Mouse (Mus musculus) testis, adult 10 weeks (tissue): Measurements from ENCODE around the gene Tpte. TPM values are rescaled to one million over a fixed set of nuclear protein-coding genes. Genes with fewer than 3 reads are reported as not detected.

Experiments
- polyA plus RNA-seq: library from polyadenylated mRNA; stranded (reverse); fragments of 350-450 nt; fragmentation: Illumina TruSeq; extraction: RNeasy Lipid Tissue Mini Kit (QIAGEN cat#74804); gene quantifications from one replicate; pipeline ENCODE4 v1.2.3, GENCODE M21; 2014; ENCODE audit warnings: low read depth, low replicate concordance

The Tpte gene
- 18.2 TPM for polyA plus RNA-seq

DNA sequence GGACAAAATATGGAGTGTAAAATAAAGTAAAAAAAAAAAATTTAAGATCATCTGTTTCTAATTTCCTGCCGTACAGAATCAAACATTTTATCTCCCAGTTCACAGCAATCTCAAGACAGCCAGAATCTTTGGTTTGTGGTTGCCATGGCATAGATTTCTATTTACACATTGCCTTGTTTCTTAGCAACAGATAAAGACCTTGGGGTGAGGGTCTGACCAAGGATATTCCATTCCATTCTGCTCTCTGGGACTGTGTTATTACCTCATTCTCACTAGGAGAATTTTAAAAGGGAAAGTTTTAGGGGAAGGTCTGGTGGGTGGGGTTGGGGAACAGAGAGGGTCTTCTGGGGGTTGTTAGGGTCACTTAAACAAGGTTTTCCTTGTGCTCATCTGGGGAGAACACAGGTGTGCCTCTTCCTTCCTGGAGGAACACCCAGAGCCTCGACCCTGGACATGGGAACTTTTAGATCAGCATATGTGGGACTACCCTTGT, at the start of gene Tpte:
TSS of gene Tpte (plus strand) at position 443 of the 493 bp plus-strand sequence.

DNA sequence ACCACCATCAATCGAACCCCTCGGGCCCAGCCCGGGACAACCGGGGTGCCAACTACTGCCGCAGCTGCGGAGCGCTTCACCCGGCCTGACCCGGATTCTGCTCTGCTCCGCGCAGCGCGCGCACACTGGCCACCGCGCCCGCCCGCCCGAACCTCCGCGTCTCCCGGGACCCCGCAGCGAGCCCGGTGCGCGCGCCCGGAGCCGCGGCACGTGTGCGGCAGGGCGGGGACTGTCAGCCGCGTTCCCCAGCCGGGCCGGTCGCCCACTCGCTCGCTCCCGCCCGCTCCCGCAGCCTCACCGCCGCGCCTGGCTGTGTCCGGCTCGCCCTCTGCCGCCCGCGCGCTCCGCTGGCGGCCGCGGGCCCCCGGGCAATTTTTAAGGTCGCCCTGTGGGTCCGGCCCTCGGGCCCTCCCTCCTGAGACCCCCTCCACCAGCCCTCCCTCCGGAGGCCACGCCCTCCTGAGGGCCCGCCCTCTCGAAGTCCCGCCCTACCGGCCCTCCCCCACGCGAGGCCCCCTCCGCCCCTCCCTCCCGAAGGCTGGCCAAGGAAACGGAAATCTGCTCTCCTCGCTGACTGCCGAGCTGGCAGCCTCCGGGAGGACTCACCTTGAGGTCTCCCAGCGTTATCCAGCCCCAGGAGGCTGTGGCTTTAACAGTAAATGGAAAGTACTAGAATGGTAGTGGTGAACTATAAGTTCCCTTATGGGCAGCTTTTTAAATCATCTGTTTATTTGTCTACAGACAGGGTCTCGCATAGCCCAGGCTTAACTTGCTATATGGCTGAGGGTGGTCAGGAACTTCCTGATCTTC, 115.1 kb downstream of the Tpte start, which contains the start of gene Slc25a15:
TSS of gene Slc25a15 (minus strand) at position 456 of the 810 bp plus-strand sequence.

DNA sequence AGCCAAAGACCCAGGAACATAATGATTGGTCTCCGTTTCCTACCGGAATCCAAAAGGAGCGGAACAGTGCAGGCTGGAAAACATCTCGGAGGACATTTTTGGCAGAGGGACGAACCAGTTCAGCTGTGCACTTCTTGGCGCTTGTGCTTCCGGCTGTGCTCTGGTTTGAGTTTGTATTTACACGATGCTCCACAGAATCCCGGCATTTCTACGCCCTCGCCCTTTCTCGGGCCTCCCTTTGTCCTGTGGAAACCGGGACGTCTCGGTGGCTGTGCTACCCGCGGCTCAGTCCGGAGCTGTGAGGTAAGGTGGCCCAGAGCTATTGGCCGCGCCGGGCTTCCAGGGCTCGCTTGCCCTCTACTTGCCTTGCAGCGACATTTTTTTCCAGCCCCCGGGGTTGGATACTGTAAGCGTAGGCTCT, 128.1 kb downstream of the Tpte start, which contains the start of gene Mrps31:
TSS of gene Mrps31 (plus strand) at position 80 of the 421 bp plus-strand sequence.

Other genes with a start within 250 kb of the Tpte start
- 0.94 TPM for gene Atp7b, start 223.1 kb upstream of the Tpte start, polyA plus RNA-seq
- 19.0 TPM for gene Alg11, start 222.7 kb upstream of the Tpte start, polyA plus RNA-seq
- 1.1 TPM for gene Nek5, start 158.4 kb upstream of the Tpte start, polyA plus RNA-seq
- gene Nek3, start 117.0 kb upstream of the Tpte start, polyA plus RNA-seq, result 2.0 TPM
- 34.9 TPM for gene Ckap2, start 97.6 kb upstream of the Tpte start, polyA plus RNA-seq
- 30.8 TPM for gene Vps36, start 90.6 kb upstream of the Tpte start, polyA plus RNA-seq
- gene Thsd1, start 56.1 kb upstream of the Tpte start, polyA plus RNA-seq, result 0.69 TPM
- 0.97 TPM for gene Slc25a15, start 115.2 kb downstream of the Tpte start, polyA plus RNA-seq
- 43.1 TPM for gene Mrps31, start 127.9 kb downstream of the Tpte start, polyA plus RNA-seq